Mouse (Mus musculus): ENCODE data around the gene Foxp1.

The Foxp1 gene

GRCm38 (mm10) chr6:99519806-99520675 is 2.5 kb downstream of the Foxp1 start:
- peak; percentile 26 for DNase-seq

GRCm38 (mm10) chr6:99519052-99519451 is 3.5 kb downstream of the Foxp1 start:
- DNase-seq = no peak

- no peak for DNase-seq
Observed at GRCm38 (mm10) chr6:99515667-99516199, 6.8 kb downstream of the Foxp1 start.

GRCm38 (mm10) chr6:99511862-99512261 is 10.7 kb downstream of the Foxp1 start:
- DNase-seq = no peak

- peak; percentile 87 for DNase-seq
Observed at GRCm38 (mm10) chr6:99509189-99509592, 13.3 kb downstream of the Foxp1 start.

GRCm38 (mm10) chr6:99506816-99507215 is 15.7 kb downstream of the Foxp1 start:
- DNase-seq = no peak

- DNase-seq = no peak
Observed at GRCm38 (mm10) chr6:99503741-99504140, 18.8 kb downstream of the Foxp1 start.

GRCm38 (mm10) chr6:99502727-99503126 is 19.8 kb downstream of the Foxp1 start:
- no peak for DNase-seq

- no peak for DNase-seq
Observed at GRCm38 (mm10) chr6:99502314-99502713, 20.2 kb downstream of the Foxp1 start.

GRCm38 (mm10) chr6:99500570-99501270 is 21.8 kb downstream of the Foxp1 start:
- DNase-seq = no peak

- no peak for DNase-seq
Observed at GRCm38 (mm10) chr6:99498082-99498481, 24.4 kb downstream of the Foxp1 start.

- no peak for DNase-seq
Observed at GRCm38 (mm10) chr6:99496114-99496513, 26.4 kb downstream of the Foxp1 start.

GRCm38 (mm10) chr6:99492937-99493336 is 29.6 kb downstream of the Foxp1 start:
- DNase-seq = no peak

GRCm38 (mm10) chr6:99491979-99492544 is 30.5 kb downstream of the Foxp1 start:
- no peak for DNase-seq

GRCm38 (mm10) chr6:99491146-99491545 is 31.4 kb downstream of the Foxp1 start:
- DNase-seq = no peak

GRCm38 (mm10) chr6:99489900-99490648 is 32.4 kb downstream of the Foxp1 start:
- DNase-seq = no peak

- no peak for DNase-seq
Observed at GRCm38 (mm10) chr6:99489423-99489822, 33.1 kb downstream of the Foxp1 start.

GRCm38 (mm10) chr6:99485884-99486640 is 36.5 kb downstream of the Foxp1 start:
- peak; percentile 35 for DNase-seq

GRCm38 (mm10) chr6:99485217-99485883 is 37.2 kb downstream of the Foxp1 start:
- peak; percentile 26 for DNase-seq

- no peak for DNase-seq
Observed at GRCm38 (mm10) chr6:99484884-99485216, 37.7 kb downstream of the Foxp1 start.

GRCm38 (mm10) chr6:99484197-99484725 is 38.3 kb downstream of the Foxp1 start:
- DNase-seq = no peak
